Mouse (Mus musculus) megakaryocyte, embryonic 14.5 days (primary cell): ENCODE data around the gene Nfe2l3.

Experiments
- FLI1 ChIP-seq: IDR thresholded peaks from 2 replicates; pipeline ENCODE4 v1.6.1; 2012; ENCODE audit warnings: low read length, inconsistent platforms, mixed read lengths
- GATA1 ChIP-seq: IDR thresholded peaks from 3 replicates; pipeline ENCODE4 v1.6.1; 2012; ENCODE audit warnings: mixed read lengths, low read length, inconsistent platforms, borderline replicate concordance

GRCm38 (mm10) chr6:51467649-51468048 lies 35.2 kb downstream of the Nfe2l3 start:
- TF ChIP-seq FLI1 (no peak), GATA1 (no peak)
